Mouse (Mus musculus) neural tube, embryonic 12.5 days (tissue): ENCODE measurements around the gene Smg1. TPM values are rescaled to one million over a fixed set of nuclear protein-coding genes. Genes with fewer than 3 reads are reported as not detected.

Experiments used
- ATAC-seq: fragments of 200-750 bp; cut with Nextera tagmentation; 2 replicates; pipeline ENCODE4 v1.8.0; 2017; ENCODE audit warnings: low read depth, mild to moderate bottlenecking, moderate TSS enrichment, moderate library complexity; ENCODE audit not compliant: low FRiP score
- H3K27ac ChIP-seq: fragments of 300-500 bp; sonication (generic); 2 replicates; pipeline ENCODE4 v1.5.1; 2016
- H3K27me3 ChIP-seq: fragments of 300-500 bp; sonication (generic); replicated peaks from 2 replicates; pipeline ENCODE4 v1.6.1; 2016; ENCODE audit warnings: mild to moderate bottlenecking
- H3K36me3 ChIP-seq: fragments of 300-500 bp; sonication (generic); 2 replicates; pipeline ENCODE4 v1.6.1; 2016; ENCODE audit warnings: mild to moderate bottlenecking
- H3K4me1 ChIP-seq: fragments of 300-500 bp; sonication (generic); 2 replicates; pipeline ENCODE4 v1.6.1; 2016
- H3K4me2 ChIP-seq: fragments of 300-500 bp; sonication (generic); replicated peaks from 2 replicates; pipeline ENCODE4 v1.6.1; 2016; ENCODE audit warnings: mild to moderate bottlenecking
- H3K4me3 ChIP-seq: fragments of 300-500 bp; sonication (generic); 2 replicates; pipeline ENCODE4 v1.5.1; 2016
- H3K9ac ChIP-seq: fragments of 300-500 bp; sonication (generic); 2 replicates; pipeline ENCODE4 v1.6.1; 2016; ENCODE audit warnings: mild to moderate bottlenecking
- H3K9me3 ChIP-seq: fragments of 300-500 bp; sonication (generic); 2 replicates; pipeline ENCODE4 v1.6.1; 2016; ENCODE audit warnings: mild to moderate bottlenecking
- WGBS: fragments of 180-500 bp; shearing (Covaris S2); methylation state at CpG from one replicate; pipeline ENCODE4 v1.1.7; 2016; 5-methylcytosine and 5-hydroxymethylcytosine counted together
- polyA plus RNA-seq: library from polyadenylated mRNA; unstranded; fragments of >200 nt; fragmentation: Nextera tagmentation; extraction: Ambion mirVana; gene quantifications from 2 replicates; pipeline ENCODE4 v1.2.1, GENCODE M21; 2016

The Smg1 gene
- polyA plus RNA-seq, 1 experiment from 2014 or later: 18.8 TPM

DNA sequence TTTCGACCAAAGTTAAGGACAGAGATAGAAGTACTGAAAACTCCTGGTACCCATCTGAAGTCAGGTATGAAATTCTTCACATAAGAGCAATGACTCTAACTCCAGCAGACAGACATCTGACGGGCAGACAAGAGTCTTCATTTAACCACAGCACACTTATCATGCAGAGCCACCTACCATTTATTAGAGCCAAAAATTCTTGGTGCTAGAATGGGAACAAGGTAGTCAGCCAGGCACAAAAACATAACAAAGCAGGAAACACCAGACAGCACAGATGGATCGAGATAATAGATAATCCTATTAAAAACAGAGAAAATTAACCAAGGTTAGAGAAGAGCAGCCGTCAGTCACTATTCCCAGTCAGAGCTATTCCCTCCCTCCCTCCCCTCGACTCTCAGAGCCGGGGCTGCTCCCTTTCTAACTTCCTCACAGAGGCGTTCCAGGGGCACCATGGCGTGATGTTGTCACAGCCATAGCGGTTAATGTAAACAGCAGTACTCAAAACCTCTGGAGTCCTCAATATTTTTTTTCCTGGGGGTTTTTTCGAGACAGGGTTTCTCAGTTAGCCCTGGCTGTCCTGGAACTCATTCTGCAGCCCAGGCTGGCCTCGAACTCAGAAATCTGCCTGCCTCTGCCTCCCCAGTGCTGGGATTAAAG, 117.1 kb downstream of the Smg1 start:
- Histone ChIP-seq H3K4me1 (peaks cover 21% of the 10 kb centered on the region), H3K4me2 (no peak overlapping the region), H3K4me3 (no peak overlapping the region), H3K9ac (no peak overlapping the region), H3K27me3 (no peaks in the 10 kb centered on the region), H3K36me3 (peaks cover 29% of the 10 kb centered on the region), H3K27ac (no peak overlapping the region), H3K9me3 (no peaks in the 10 kb centered on the region)
- 82% methylated on average over 11 of the region's 11 CpGs for WGBS
- no peak for ATAC-seq

DNA sequence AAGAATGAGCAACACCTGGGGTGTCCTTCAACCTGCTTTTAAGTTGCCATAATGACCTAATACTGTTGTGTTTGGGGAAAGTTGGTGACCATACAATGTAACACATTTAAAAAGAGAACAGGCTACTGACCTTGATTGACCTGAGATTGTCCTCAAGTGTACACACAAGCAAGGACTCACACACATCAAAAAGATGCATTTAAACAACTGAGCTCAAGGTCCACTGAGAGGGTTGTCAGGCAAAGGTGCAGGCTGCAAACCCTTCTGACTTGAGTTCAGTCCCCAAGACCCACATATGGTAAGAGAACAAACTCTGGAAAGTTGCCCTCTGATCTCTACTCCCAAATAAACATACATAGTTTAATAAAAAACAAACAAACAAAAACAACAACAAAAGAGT, 117.7 kb downstream of the Smg1 start:
- H3K4me1 ChIP-seq: peaks cover 21% of the 10 kb centered on the region
- H3K9me3 ChIP-seq: no peaks in the 10 kb centered on the region
- peaks cover 35% of the 10 kb centered on the region for H3K36me3 ChIP-seq
- H3K27me3 ChIP-seq: no peaks in the 10 kb centered on the region
- no peak overlapping the region for H3K27ac ChIP-seq
- H3K4me3 ChIP-seq: no peak overlapping the region
- H3K4me2 ChIP-seq: no peak overlapping the region
- no peak overlapping the region for H3K9ac ChIP-seq
- no peak for ATAC-seq

DNA sequence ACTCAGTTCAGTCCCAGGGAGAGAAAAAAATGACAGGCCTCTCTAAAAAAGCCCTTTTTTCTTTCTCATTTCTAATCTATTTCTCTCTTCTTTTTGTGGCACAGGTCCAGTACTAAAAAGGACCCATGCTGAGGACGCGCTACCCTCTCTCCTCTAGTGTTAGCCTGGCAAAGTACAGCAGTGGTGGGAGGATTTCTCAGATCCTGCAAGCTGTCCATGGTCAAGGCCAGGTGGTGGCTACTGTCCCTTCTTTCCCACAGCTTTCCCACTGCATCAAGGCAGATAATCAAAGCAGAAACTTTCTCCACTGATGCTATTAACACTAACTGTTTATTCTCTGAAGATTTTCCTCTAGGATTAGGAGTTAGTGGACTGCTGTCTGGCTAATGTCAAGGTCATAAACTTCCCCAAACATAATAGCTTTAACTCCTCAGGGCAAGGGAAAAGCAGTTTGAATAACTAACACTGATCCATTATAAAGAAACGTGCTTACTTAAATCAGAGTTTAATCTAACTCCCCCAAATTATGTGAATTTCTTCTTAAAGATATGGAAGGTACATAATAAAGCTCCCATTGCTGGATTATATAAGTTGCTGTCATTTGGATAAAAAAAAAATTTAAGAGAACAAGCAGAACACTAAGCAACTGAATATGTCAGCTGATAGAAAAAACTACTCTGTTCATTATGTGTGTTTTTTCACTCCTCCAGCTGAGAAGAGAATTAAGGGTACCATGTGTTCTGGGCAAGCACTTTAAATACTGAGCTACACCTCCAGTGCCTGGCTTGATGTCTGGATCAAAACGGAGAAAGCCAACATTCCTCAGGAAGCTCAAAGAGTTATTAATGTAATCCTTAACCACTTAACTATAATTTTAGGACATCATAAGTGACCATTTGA, 119.7 kb downstream of the Smg1 start:
- Histone ChIP-seq H3K4me2 (no peak overlapping the region), H3K36me3 (peaks cover 55% of the 10 kb centered on the region), H3K9me3 (no peaks in the 10 kb centered on the region), H3K4me3 (no peak overlapping the region), H3K27ac (no peak overlapping the region), H3K4me1 (peaks cover 21% of the 10 kb centered on the region), H3K9ac (no peak overlapping the region), H3K27me3 (no peaks in the 10 kb centered on the region)
- no peak for ATAC-seq
- WGBS: 93% methylated on average over 4 of the region's 4 CpGs

DNA sequence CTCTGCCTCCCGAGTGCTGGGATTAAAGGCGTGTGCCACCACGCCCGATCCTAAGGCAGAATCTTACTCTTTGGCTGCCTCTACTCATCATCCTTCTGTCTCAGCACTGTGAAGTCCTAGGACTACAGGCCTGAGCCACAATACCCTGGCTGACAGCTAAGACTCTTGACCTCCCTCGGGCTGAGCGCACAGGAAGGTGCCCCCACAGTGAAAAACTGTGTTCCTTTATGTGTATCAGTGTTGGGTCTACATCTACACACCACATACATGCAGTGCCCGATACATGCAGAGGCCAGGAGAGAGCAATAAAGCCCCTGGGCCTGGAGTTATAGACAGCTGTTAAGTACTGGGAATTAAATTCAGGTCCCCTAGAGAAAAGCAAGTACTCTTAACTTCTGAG, 121.2 kb downstream of the Smg1 start:
- 95% methylated on average over 7 of the region's 7 CpGs for WGBS
- H3K27ac ChIP-seq: no peak overlapping the region
- H3K4me3 ChIP-seq: no peak overlapping the region
- H3K27me3 ChIP-seq: no peaks in the 10 kb centered on the region
- H3K9me3 ChIP-seq: no peaks in the 10 kb centered on the region
- H3K9ac ChIP-seq: no peak overlapping the region
- H3K36me3 ChIP-seq: peaks cover 57% of the 10 kb centered on the region
- no peak for ATAC-seq
- H3K4me1 ChIP-seq: peaks cover 11% of the 10 kb centered on the region; the same call in 1 of the 2 replicates
- H3K4me2 ChIP-seq: no peak overlapping the region

DNA sequence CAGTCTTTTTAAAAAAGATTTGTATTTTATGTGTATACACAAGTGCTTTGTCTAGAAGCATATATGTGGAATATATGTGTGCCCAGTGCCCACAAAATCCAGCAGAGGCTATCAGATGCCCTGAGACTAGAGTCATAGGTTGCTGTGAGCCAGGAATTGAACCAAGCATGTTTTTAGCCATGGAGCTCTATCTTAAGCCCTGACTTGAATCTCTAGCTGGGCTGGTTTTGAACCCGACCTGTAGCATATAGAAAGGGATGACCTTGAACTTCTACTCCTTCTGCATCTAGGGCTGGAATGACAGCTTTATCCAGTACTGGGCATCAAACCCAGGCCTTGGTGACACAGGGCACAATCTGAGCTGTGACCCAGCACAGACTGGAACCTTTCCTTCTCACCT, 122.8 kb downstream of the Smg1 start:
- WGBS: 83% methylated on average over 1 of the region's 1 CpGs
- H3K36me3 ChIP-seq: peaks cover 50% of the 10 kb centered on the region
- ATAC-seq: no peak

DNA sequence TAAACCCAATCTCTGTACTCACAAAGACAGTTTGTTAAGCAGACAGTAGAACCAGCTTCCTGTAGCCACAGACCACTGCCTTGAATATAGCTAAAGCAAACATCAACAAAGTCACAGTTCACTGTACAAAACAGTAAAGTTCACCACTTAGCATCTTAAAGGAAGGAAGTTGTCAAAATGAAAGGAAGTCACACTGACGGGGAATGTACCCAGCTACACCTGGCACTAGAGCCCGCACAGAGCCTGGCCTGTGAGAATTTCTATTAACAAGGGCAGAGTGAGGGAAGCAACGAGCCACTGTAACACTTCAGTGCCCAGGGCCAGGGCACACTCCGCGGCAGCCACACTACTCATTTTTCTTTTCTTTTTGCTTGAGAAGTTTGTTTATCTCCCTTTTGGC, 123.5 kb downstream of the Smg1 start:
- peaks cover 50% of the 10 kb centered on the region for H3K36me3 ChIP-seq

More for the DNA sequence above, 122.8 kb downstream of the Smg1 start:
- H3K27ac ChIP-seq: no peak overlapping the region
- no peak overlapping the region for H3K4me2 ChIP-seq
- H3K27me3 ChIP-seq: no peaks in the 10 kb centered on the region
- no peak overlapping the region for H3K9ac ChIP-seq
- H3K4me3 ChIP-seq: no peak overlapping the region
- no peaks in the 10 kb centered on the region for H3K9me3 ChIP-seq
- 0 out of 2 replicates have a peak, but pooled peaks cover 6% of the 10 kb centered on the region for H3K4me1 ChIP-seq

DNA sequence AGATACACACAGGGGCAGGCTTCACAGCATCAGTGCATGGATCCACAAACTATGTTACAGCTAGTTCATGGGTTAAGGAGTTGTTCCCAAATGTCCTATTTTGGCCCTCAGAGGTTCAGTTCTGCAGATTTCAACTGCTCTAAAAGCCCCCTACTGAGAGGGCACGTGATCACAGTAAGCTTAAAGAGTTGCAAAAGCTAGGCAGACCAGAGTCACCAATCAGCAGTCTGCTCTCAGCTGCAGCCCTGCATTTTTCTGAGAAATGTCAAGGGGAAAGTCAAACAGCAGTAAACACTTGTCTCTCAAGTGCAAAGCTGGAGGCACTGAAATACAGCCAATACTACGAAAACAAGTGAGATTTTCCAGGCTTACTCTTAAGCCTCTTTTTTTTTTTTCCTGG, 124.3 kb downstream of the Smg1 start:
- ATAC-seq: no peak
- Histone ChIP-seq H3K27me3 (no peaks in the 10 kb centered on the region), H3K27ac (no peak overlapping the region), H3K9me3 (no peaks in the 10 kb centered on the region), H3K9ac (no peak overlapping the region), H3K4me2 (no peak overlapping the region), H3K4me1 (peaks cover 16% of the 10 kb centered on the region), H3K36me3 (peaks cover 47% of the 10 kb centered on the region), H3K4me3 (no peak overlapping the region)
- 54% methylated on average over 2 of the region's 2 CpGs for WGBS

More for the DNA sequence above, 123.5 kb downstream of the Smg1 start:
- H3K9ac ChIP-seq: no peak overlapping the region
- no peaks in the 10 kb centered on the region for H3K9me3 ChIP-seq
- H3K4me3 ChIP-seq: no peak overlapping the region
- H3K27ac ChIP-seq: no peak overlapping the region
- WGBS: 89% methylated on average over 5 of the region's 5 CpGs
- no peaks in the 10 kb centered on the region for H3K27me3 ChIP-seq
- peaks cover 8% of the 10 kb centered on the region; the same call in 1 of the 2 replicates for H3K4me1 ChIP-seq
- no peak for ATAC-seq
- no peak overlapping the region for H3K4me2 ChIP-seq

DNA sequence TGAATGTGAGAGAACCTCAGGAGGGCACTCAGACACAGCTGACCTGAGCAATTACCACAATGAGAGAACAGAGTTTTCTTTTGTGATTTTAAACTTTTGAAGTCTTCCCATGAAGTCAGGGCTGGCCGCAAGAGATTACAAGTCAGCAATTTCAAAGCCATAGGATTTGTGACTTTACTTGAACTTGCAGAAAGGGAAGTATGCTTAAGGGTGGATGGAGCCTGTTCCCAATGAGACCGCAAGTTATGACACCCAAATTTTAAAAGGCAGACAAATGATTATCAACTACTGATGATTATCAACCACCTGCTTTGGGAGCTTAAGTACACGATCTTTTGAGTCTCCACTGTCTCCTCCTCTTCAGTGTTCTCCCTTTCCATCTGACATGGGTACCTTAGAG, 125.0 kb downstream of the Smg1 start:
- 88% methylated on average over 3 of the region's 3 CpGs for WGBS
- Histone ChIP-seq H3K4me2 (no peak overlapping the region), H3K4me1 (peaks cover 24% of the 10 kb centered on the region), H3K9ac (no peak overlapping the region), H3K4me3 (no peak overlapping the region), H3K27me3 (no peaks in the 10 kb centered on the region), H3K9me3 (no peaks in the 10 kb centered on the region), H3K36me3 (peaks cover 49% of the 10 kb centered on the region), H3K27ac (0 out of 2 replicates have a peak overlapping the region, but pooled peaks have one; percentile 27)
- ATAC-seq: no peak

DNA sequence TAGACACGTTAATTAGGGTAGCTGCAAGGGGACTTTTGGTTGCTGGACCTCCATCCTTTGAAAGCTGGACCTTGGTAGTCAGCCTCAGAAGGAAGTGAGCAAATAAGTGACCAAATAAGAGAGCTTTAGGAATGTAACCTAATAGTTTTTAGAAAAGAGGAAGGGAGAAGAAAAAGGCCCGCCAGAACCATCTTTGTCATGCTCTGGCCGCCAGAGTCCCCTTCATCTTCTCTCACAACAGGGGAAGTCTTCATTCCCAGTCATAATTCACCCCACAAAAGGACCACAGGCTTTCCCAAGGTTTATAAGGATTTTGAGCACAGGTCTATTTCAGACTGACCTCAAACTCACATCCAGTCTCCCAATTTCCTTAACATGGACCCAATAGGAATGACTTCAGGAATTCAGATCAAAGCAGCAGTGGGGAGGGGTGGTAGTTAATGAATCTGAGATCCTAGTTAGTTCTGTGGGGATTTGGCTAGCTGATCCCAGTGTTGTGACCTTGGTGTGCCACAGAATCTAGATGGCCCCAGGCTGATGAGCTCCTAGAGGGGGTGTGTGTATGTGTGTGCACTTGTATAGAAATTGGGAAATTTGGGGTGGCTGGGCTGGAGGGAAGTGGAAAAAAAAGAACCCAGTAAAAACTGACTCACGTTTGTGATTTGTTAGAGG, 125.8 kb downstream of the Smg1 start:
- 37% methylated on average over 4 of the region's 4 CpGs for WGBS
- ATAC-seq: no peak
- H3K36me3 ChIP-seq: peaks cover 52% of the 10 kb centered on the region
- H3K4me3 ChIP-seq: no peak overlapping the region
- H3K4me1 ChIP-seq: peaks cover 30% of the 10 kb centered on the region
- H3K9me3 ChIP-seq: no peaks in the 10 kb centered on the region
- H3K9ac ChIP-seq: no peak overlapping the region
- H3K27me3 ChIP-seq: no peaks in the 10 kb centered on the region
- peak overlapping the region; percentile 27; the same call in 1 of the 2 replicates for H3K27ac ChIP-seq
- H3K4me2 ChIP-seq: no peak overlapping the region

DNA sequence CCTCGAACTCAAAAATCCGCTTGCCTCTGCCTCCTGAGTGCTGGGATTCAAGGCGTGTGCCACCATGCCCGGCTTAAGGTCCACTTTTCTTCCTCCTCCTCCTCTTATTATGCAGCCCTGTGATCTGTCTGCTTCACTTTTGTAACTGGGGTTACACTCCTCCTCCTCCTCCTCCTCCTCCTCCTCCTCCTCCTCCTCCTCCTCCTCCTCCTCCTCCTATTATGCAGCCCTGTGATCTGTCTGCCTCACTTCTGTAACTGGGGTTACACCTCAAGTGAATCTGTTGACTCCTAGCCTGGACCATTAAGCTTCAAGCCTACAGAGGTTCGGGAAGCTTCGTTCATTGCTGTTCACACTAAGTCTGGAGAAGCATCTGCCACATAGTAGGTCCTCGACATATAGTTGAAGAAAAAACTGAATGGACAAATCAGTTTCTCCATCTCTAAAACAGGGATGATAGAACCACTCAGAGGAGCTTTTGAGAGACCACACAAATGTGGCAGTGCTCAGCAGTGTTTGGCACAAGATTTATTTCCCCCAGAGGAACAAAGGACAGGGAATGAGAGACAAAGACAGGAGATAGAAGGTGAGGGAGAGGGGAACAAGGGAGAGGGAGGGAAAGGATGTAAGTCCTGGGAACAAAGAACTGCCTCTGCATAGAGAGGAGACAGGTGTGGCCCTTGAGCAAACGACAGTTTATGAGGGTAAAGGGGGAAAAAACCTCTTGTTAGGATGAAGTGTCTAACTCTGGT, 126.5 kb downstream of the Smg1 start:
- 7% methylated on average over 8 of the region's 8 CpGs for WGBS
- Histone ChIP-seq H3K27me3 (no peaks in the 10 kb centered on the region), H3K4me3 (no peak overlapping the region), H3K27ac (peak overlapping the region; percentile 26; the same call in 1 of the 2 replicates), H3K9ac (no peak overlapping the region), H3K36me3 (peaks cover 54% of the 10 kb centered on the region), H3K9me3 (no peaks in the 10 kb centered on the region), H3K4me2 (peak overlapping the region; percentile 58), H3K4me1 (peaks cover 37% of the 10 kb centered on the region)
- no peak; the same call in 1 of the 2 replicates for ATAC-seq

DNA sequence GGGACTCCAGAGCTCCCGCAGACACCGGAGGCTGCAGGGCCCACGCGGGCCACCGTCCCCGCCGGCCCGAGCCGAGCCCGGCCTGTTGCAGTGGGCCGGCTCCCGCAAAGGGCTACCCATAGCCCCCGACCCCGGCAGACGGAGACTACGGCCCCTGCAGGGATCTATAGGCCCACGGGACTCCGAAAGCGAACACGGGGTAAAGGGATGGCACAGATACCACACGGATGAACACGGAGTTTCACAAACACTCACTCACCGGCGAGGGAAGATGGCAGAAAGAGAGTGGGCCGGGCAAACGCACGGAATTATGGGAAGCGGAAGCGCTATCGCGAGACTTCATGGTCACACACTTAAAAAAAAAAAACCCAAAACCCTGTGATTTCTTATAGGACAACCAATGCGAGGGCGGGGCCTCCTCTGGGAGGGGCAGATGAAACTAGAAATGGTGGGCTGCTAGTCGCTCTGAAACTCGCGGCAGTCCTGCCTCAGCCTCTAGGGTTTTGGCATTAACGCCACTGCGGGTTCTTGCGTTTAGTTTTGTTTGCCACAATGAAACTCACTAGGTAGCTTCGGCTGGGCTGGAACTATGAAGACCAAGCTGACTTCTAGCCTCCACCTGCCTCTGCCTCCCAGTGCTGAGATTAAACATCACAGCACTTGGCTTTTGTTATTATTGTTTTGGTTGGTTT, 127.4 kb downstream of the Smg1 start, which contains the start of gene Rps15a:
Gene Rps15a, minus strand, starts transcription at position 312 of the 692 bp plus-strand sequence.
- no peaks in the 10 kb centered on the region for H3K27me3 ChIP-seq
- peak within 1 kb of the TSS; percentile 95 for H3K4me3 ChIP-seq
- peaks cover 47% of the 10 kb centered on the region for H3K4me1 ChIP-seq
- peak within 1 kb of the TSS; percentile 92 for H3K4me2 ChIP-seq
- H3K9me3 ChIP-seq: no peaks in the 10 kb centered on the region
- H3K27ac ChIP-seq: peak within 1 kb of the TSS; percentile 81
- ATAC-seq: peak; percentile 84
- under 1% methylated on average over 40 of the region's 40 CpGs for whole genome bisulfite sequencing
- peak within 1 kb of the TSS; percentile 98 for H3K9ac ChIP-seq
- H3K36me3 ChIP-seq: peaks cover 60% of the 10 kb centered on the region
